Mouse (Mus musculus): ENCODE results near the gene Gpr139.

Gpr139 gene

DNA sequence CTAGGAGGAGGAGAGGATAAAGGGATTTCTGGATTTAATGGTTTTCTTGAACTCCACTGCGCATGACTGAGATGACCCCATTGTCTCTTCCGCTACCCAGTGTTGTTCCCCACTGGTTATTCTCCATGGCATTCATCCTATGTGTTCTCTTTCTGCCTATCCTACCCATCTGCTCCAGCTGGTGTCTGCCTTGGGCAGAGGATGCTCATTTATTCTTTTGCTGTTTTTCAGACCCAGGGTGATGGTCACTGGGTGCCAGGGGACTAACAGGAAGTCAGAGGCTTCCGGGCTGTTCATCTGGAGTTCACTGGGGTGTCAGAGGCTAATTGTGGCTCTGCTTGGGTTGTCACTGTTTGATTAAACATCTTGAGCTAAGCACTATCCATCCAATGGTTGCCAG is 24.4 kb downstream of the Gpr139 start:
- no peak overlapping the region for H3K4me3 ChIP-seq (replicated peaks; ENCODE audit: low read length)
- no peaks in the 10 kb centered on the region for H3K36me3 ChIP-seq (ENCODE audit: insufficient read depth, low read length)
- H3K4me1 ChIP-seq (replicated peaks; ENCODE audit: low read depth, low read length), result no peaks in the 10 kb centered on the region
- no peaks in the 10 kb centered on the region for H3K27me3 ChIP-seq (ENCODE audit: insufficient read depth, low read length)
- H3K9me3 ChIP-seq (ENCODE audit: low read length), result no peaks in the 10 kb centered on the region
- TF ChIP-seq CTCF (conservative IDR thresholded peaks at IDR 0.05; ENCODE audit: low read length) (no peak), POU5F1 (IDR thresholded peaks at IDR 0.05; ENCODE audit: borderline replicate concordance, low read length) (no peak), NANOG (IDR thresholded peaks at IDR 0.05; ENCODE audit: borderline replicate concordance, low read length) (no peak)

DNA sequence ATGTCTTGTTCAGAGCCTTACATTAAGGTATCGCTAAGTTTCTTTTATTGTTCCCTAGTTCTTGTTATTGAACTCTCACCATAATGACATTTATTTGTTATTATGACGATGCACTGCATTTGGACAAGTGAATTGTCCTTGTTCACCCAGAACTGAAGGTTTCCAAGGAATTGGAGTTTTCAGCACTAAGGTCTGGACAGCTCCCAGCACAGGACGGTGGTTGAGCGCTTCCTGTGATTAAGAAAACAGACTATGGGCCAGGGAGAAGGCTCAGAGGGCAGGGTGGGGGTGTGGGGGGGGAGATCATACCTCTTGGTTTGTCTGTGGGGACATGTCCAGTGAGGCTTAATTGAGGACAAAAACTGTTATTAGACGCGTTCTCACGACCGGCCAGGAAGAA is 72.6 kb downstream of the Gpr139 start:
- H3K27me3 ChIP-seq (ENCODE audit: insufficient read depth, low read length), result no peaks in the 10 kb centered on the region
- no peaks in the 10 kb centered on the region for H3K9me3 ChIP-seq (ENCODE audit: low read length)
- TF ChIP-seq CTCF (conservative IDR thresholded peaks at IDR 0.05; ENCODE audit: low read length) (no peak), POU5F1 (IDR thresholded peaks at IDR 0.05; ENCODE audit: borderline replicate concordance, low read length) (no peak), NANOG (IDR thresholded peaks at IDR 0.05; ENCODE audit: borderline replicate concordance, low read length) (no peak)
- no peak overlapping the region for H3K4me3 ChIP-seq (replicated peaks; ENCODE audit: low read length)
- H3K36me3 ChIP-seq (ENCODE audit: insufficient read depth, low read length), result no peaks in the 10 kb centered on the region
- H3K4me1 ChIP-seq (replicated peaks; ENCODE audit: low read depth, low read length), result no peaks in the 10 kb centered on the region

GRCm38 (mm10) chr7:119105878-119106277 is 78.5 kb downstream of the Gpr139 start:
- no peak for TF ChIP-seq NANOG (IDR thresholded peaks at IDR 0.05; ENCODE audit: borderline replicate concordance, low read length)
- TF ChIP-seq CTCF (conservative IDR thresholded peaks at IDR 0.05; ENCODE audit: low read length), result no peak
- TF ChIP-seq POU5F1 (IDR thresholded peaks at IDR 0.05; ENCODE audit: borderline replicate concordance, low read length), result no peak
- no peaks in the 10 kb centered on the region for H3K36me3 ChIP-seq (ENCODE audit: insufficient read depth, low read length)
- no peaks in the 10 kb centered on the region for H3K9me3 ChIP-seq (ENCODE audit: low read length)
- no peaks in the 10 kb centered on the region for H3K27me3 ChIP-seq (ENCODE audit: insufficient read depth, low read length)
- no peaks in the 10 kb centered on the region for H3K4me1 ChIP-seq (replicated peaks; ENCODE audit: low read depth, low read length)
- no peak overlapping the region for H3K4me3 ChIP-seq (replicated peaks; ENCODE audit: low read length)

- Histone ChIP-seq H3K4me1 (replicated peaks; ENCODE audit: low read depth, low read length) (no peaks in the 10 kb centered on the region), H3K27me3 (ENCODE audit: insufficient read depth, low read length) (no peaks in the 10 kb centered on the region), H3K4me3 (replicated peaks; ENCODE audit: low read length) (no peak overlapping the region), H3K36me3 (ENCODE audit: insufficient read depth, low read length) (no peaks in the 10 kb centered on the region), H3K9me3 (ENCODE audit: low read length) (peaks cover 6% of the 10 kb centered on the region; the same call in 1 of the 2 replicates)
- TF ChIP-seq POU5F1 (IDR thresholded peaks at IDR 0.05; ENCODE audit: borderline replicate concordance, low read length) (no peak), NANOG (IDR thresholded peaks at IDR 0.05; ENCODE audit: borderline replicate concordance, low read length) (no peak), CTCF (conservative IDR thresholded peaks at IDR 0.05; ENCODE audit: low read length) (no peak)
These were observed 87.8 kb downstream of the Gpr139 start for GRCm38 (mm10) chr7:119096583-119096982.

Measured in E14TG2a.4 (cell line).